Mouse (Mus musculus) kidney, embryonic 16.5 days (tissue): ENCODE results near the gene Tle6. TPM values are rescaled to one million over a fixed set of nuclear protein-coding genes. Genes with fewer than 3 reads are reported as not detected.

Experiments
- polyA plus RNA-seq: library from polyadenylated mRNA; unstranded; fragments of >200 nt; fragmentation: Nextera tagmentation; extraction: Ambion mirVana; gene quantifications from 2 replicates; pipeline ENCODE4 v1.2.1, GENCODE M21; 2015

The Tle6 gene
- polyA plus RNA-seq, 1 experiment from 2014 or later = 18.5 TPM

Other genes with a start within 250 kb of the Tle6 start
- gene Mfsd12, start 243.6 kb downstream of the Tle6 start, polyA plus RNA-seq = 9.8 and 12.5 TPM in 2 replicates
- gene 4930404N11Rik, start 235.3 kb downstream of the Tle6 start, polyA plus RNA-seq = 0.98 and 1.2 TPM in 2 replicates
- 111 and 115 TPM in 2 replicates for gene Fzr1, start 222.6 kb downstream of the Tle6 start, polyA plus RNA-seq
- 87.6 and 104 TPM in 2 replicates for gene Dohh, start 216.6 kb downstream of the Tle6 start, polyA plus RNA-seq
- 5.0 and 5.2 TPM in 2 replicates for gene Gm48551, start 216.6 kb downstream of the Tle6 start, polyA plus RNA-seq
- 1.4 and 1.6 TPM in 2 replicates for gene Gm48552, start 212.1 kb downstream of the Tle6 start, polyA plus RNA-seq
- gene Smim24, start 208.0 kb downstream of the Tle6 start, polyA plus RNA-seq = 42.7 and 44.1 TPM in 2 replicates
- gene Nfic, start 145.4 kb downstream of the Tle6 start, polyA plus RNA-seq = 87.8 and 92.0 TPM in 2 replicates
- gene Celf5, start 118.4 kb downstream of the Tle6 start, polyA plus RNA-seq = 0.29 and 0.67 TPM in 2 replicates
- gene Ncln, start 104.7 kb downstream of the Tle6 start, polyA plus RNA-seq = 107 and 112 TPM in 2 replicates
- 1.5 and 1.7 TPM in 2 replicates for gene S1pr4, start 100.9 kb downstream of the Tle6 start, polyA plus RNA-seq
- gene Gna15, start 76.8 kb downstream of the Tle6 start, polyA plus RNA-seq = 0.70 and 0.98 TPM in 2 replicates
- gene Gna11, start 55.9 kb downstream of the Tle6 start, polyA plus RNA-seq = 92.3 and 92.7 TPM in 2 replicates
- 322 and 487 TPM in 2 replicates for gene Aes, start 41.6 kb downstream of the Tle6 start, polyA plus RNA-seq
- 41.0 and 52.0 TPM in 2 replicates for gene Tle2, start 26.5 kb downstream of the Tle6 start, polyA plus RNA-seq
- 0.66 and 0.82 TPM in 2 replicates for gene BC025920, start 5.2 kb upstream of the Tle6 start, polyA plus RNA-seq
- gene Sirt6, start 26.7 kb upstream of the Tle6 start, polyA plus RNA-seq = 41.8 and 48.4 TPM in 2 replicates
- 16.0 and 17.6 TPM in 2 replicates for gene Ankrd24, start 27.5 kb upstream of the Tle6 start, polyA plus RNA-seq
- 5.6 and 6.3 TPM in 2 replicates for gene Gm10778, start 48.0 kb upstream of the Tle6 start, polyA plus RNA-seq
- gene Zfp433, start 103.8 kb upstream of the Tle6 start, polyA plus RNA-seq = 17.9 and 19.4 TPM in 2 replicates
- gene Gm3055, start 170.1 kb upstream of the Tle6 start, polyA plus RNA-seq = 12.1 and 14.4 TPM in 2 replicates
- 3.1 and 4.2 TPM in 2 replicates for gene Gm4767, start 211.1 kb upstream of the Tle6 start, polyA plus RNA-seq